15 mouse cellular contexts compared by ENCODE assay signal in the genomic region with DNA sequence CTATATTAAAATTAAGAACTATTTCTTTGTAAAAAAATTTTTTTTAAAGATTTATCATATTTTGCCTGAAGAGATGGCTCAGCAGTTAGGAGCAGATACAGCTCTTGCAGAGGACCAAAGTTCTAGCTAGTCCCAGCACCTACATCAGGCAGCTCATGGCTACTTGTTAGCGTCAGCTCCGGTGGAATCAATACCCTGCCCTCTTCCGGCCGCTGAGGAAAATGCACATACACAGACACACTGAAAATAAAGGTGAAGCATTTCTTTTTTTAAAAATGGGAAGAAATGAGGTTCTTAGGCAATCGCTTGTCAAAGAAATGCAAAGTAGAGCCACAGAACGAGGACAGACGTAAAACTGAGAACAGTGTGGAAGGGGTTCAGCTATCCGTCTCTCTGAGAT. TPM values are rescaled to one million over a fixed set of nuclear protein-coding genes. Genes with fewer than 3 reads are reported as not detected.
DNase-seq lines count a peak whose midpoint lies in the region; ATAC-seq and TF ChIP-seq lines count a peak whose summit lies in the region.
"Had no signal": no experiment of that assay in that cellular context is flagged by ENCODE, and none has a peak within 500 bp of the region (broad histone marks: within the 10 kb centered on the region; RNA-seq: fewer than 3 reads in every experiment).

No protein-coding gene starts in this region.

- H3K4me2 ChIP-seq in midbrain, postnatal 0 days (ENCODE audit: low read depth, low read length, poor library complexity, severe bottlenecking) = no peak overlapping the region
- no peak overlapping the region for H3K4me2 ChIP-seq in midbrain, embryonic 16.5 days (ENCODE audit: low read length)
- H3K4me2 ChIP-seq: heart, embryonic 15.5 days; hindbrain, embryonic 12.5 days had no signal

- DNase-seq in cerebellum, adult 2 months = no peak
- DNase-seq in cerebellum, adult 18-20 months = no peak
- peak; percentile 38 to 50 for DNase-seq in kidney, postnatal 4 days
- no peak for DNase-seq in kidney, adult 8-10 months
- DNase-seq in midbrain, postnatal 0 days (ENCODE audit: low spot score) = no peak
- DNase-seq in lung, postnatal 14 days = peak; percentile 15
- no peak for DNase-seq in yolk sac, embryonic 10.5 days (ENCODE audit: low spot score)
- DNase-seq: adrenal gland, adult 2 months; cerebellum, adult 9-10 months; kidney, adult 18-20 months had no signal

- TF ChIP-seq POLR2A in cerebellum, adult 2 months (IDR thresholded peaks at IDR 0.05; ENCODE audit: borderline replicate concordance, insufficient read depth, low read length) = no peak

- H3K9ac ChIP-seq in midbrain, postnatal 0 days (replicated peaks; ENCODE audit: low read length, poor library complexity, severe bottlenecking) = no peak overlapping the region
- no peak overlapping the region for H3K9ac ChIP-seq in midbrain, embryonic 16.5 days (ENCODE audit: low read depth, low read length)
- H3K9ac ChIP-seq: heart, embryonic 15.5 days; hindbrain, embryonic 12.5 days had no signal

- H3K27ac ChIP-seq in cerebellum, adult 2 months (ENCODE audit: insufficient read depth, low read length) = no peak overlapping the region
- no peak overlapping the region for H3K27ac ChIP-seq in midbrain, postnatal 0 days (ENCODE audit: low read depth, low read length)
- no peak overlapping the region for H3K27ac ChIP-seq in midbrain, embryonic 16.5 days (ENCODE audit: low read length)
- H3K27ac ChIP-seq: heart, embryonic 15.5 days; hindbrain, embryonic 12.5 days; midbrain, embryonic 10.5 days had no signal

- ATAC-seq in midbrain, postnatal 0 days (ENCODE audit: low FRiP score) = no peak
- ATAC-seq in midbrain, embryonic 16.5 days = no peak

- 84% methylated on average over 8 of the region's 8 CpGs for WGBS in cerebellum, adult 2 months
- WGBS in midbrain, postnatal 0 days = 81% methylated on average over 8 of the region's 8 CpGs
- 90% methylated on average over 8 of the region's 8 CpGs for WGBS in midbrain, embryonic 16.5 days

- TF ChIP-seq CTCF in cerebellum, adult 2 months (IDR thresholded peaks at IDR 0.05; ENCODE audit: borderline replicate concordance, insufficient read depth, low read depth, low read length) = 0 out of 2 replicates have a peak, but pooled peaks have one; percentile 20
- peak; percentile 55 for TF ChIP-seq CTCF in midbrain, postnatal 0 days (IDR thresholded peaks at IDR 0.05)

- H3K27me3 ChIP-seq in cerebellum, adult 2 months (ENCODE audit: control insufficient read depth, insufficient read depth, low read length) = no peaks in the 10 kb centered on the region
- H3K27me3 ChIP-seq in midbrain, postnatal 0 days (ENCODE audit: insufficient read depth, low read length) = no peaks in the 10 kb centered on the region
- H3K27me3 ChIP-seq in midbrain, embryonic 16.5 days (ENCODE audit: control insufficient read depth, insufficient read depth, low read depth, low read length) = no peaks in the 10 kb centered on the region
- H3K27me3 ChIP-seq: heart, embryonic 15.5 days; hindbrain, embryonic 12.5 days had no signal

- peaks cover 3% of the 10 kb centered on the region for H3K4me1 ChIP-seq in cerebellum, adult 2 months (ENCODE audit: control insufficient read depth, insufficient read depth, low read length)
- H3K4me1 ChIP-seq in midbrain, postnatal 0 days (ENCODE audit: insufficient read depth, low read length) = no peaks in the 10 kb centered on the region
- peaks cover 7% of the 10 kb centered on the region; the same call in 1 of the 2 replicates for H3K4me1 ChIP-seq in midbrain, embryonic 16.5 days (ENCODE audit: control insufficient read depth, insufficient read depth, low read length)

- no peak overlapping the region for H3K4me3 ChIP-seq in cerebellum, adult 2 months (replicated peaks; ENCODE audit: insufficient read depth, low read depth, low read length)
- H3K4me3 ChIP-seq in midbrain, postnatal 0 days (ENCODE audit: low read depth, low read length) = no peak overlapping the region
- no peak overlapping the region for H3K4me3 ChIP-seq in midbrain, embryonic 16.5 days (ENCODE audit: low read depth, low read length)
- H3K4me3 ChIP-seq: erythroblast, embryonic 14.5 days; heart, embryonic 15.5 days; hindbrain, embryonic 12.5 days; midbrain, embryonic 10.5 days had no signal

- H3K9me3 ChIP-seq in midbrain, postnatal 0 days (ENCODE audit: low read length) = no peaks in the 10 kb centered on the region
- no peaks in the 10 kb centered on the region for H3K9me3 ChIP-seq in midbrain, embryonic 16.5 days (replicated peaks; ENCODE audit: control insufficient read depth, low read length, poor library complexity, severe bottlenecking)
- H3K9me3 ChIP-seq: heart, embryonic 15.5 days; hindbrain, embryonic 12.5 days; midbrain, embryonic 10.5 days had no signal

- no peaks in the 10 kb centered on the region for H3K36me3 ChIP-seq in midbrain, postnatal 0 days (ENCODE audit: insufficient read depth, low read length)
- no peaks in the 10 kb centered on the region for H3K36me3 ChIP-seq in midbrain, embryonic 16.5 days (ENCODE audit: control insufficient read depth, insufficient read depth, low read length)
- H3K36me3 ChIP-seq: heart, embryonic 15.5 days; hindbrain, embryonic 12.5 days; midbrain, embryonic 10.5 days had no signal

RNA-seq across cellular contexts. Expression of gene Ptpn3, which starts 30.6 kb away (rescaled TPM):
- 13.5 and 14.6 TPM in 2 replicates for polyA plus RNA-seq in cerebellum, adult 2 months (2012; rRNA removed)
- 6.2 and 12.8 TPM in 2 replicates for total RNA-seq in midbrain, postnatal 0 days (2014; rRNA removed)
- 1.4 and 1.9 TPM in 2 replicates for polyA plus RNA-seq in midbrain, postnatal 0 days (2015; fragmentation: Nextera tagmentation; extraction: Ambion mirVana)
- 2.3 and 3.0 TPM in 2 replicates for polyA plus RNA-seq in midbrain, embryonic 16.5 days (2015; fragmentation: Nextera tagmentation; extraction: Ambion mirVana)
- polyA plus RNA-seq: erythroblast, embryonic 14.5 days had no signal

Comparison
In these comparisons a context has a peak if more than half of its experiments do, and no peak if none do; other contexts are left out.
1. DNase-seq: peak in kidney, postnatal 4 days (2 of 2) and lung, postnatal 14 days (single experiment); none in cerebellum, adult 2 months (0 of 2), cerebellum, adult 18-20 months (0 of 2), kidney, adult 8-10 months (0 of 2), midbrain, postnatal 0 days (single experiment) and yolk sac, embryonic 10.5 days (single experiment).